Mouse (Mus musculus) C2C12 (cell line): Measurements from ENCODE around the gene Socs3.

Experiments
- CEBPB ChIP-seq: IDR thresholded peaks from one replicate; pipeline ENCODE4 v1.6.1; 2011; ENCODE audit warnings: low read depth, mild to moderate bottlenecking, control low read depth, moderate library complexity
- CTCF ChIP-seq: IDR thresholded peaks from one replicate; pipeline ENCODE4 v1.5.1; 2011; ENCODE audit not compliant: control insufficient read depth, insufficient read depth, insufficient read length
- FOSL1 ChIP-seq: IDR thresholded peaks from one replicate; pipeline ENCODE4 v1.8.0; 2011; ENCODE audit warnings: mild to moderate bottlenecking, low read length; ENCODE audit not compliant: poor library complexity, insufficient read depth, severe bottlenecking
- MAX ChIP-seq: IDR thresholded peaks from one replicate; pipeline ENCODE4 v1.6.1; 2011; ENCODE audit warnings: mild to moderate bottlenecking, control low read depth
- MYOD1 ChIP-seq: IDR thresholded peaks from one replicate; pipeline ENCODE4 v1.6.1; 2011; ENCODE audit warnings: low read depth; ENCODE audit not compliant: control insufficient read depth, insufficient read length
- MYOG ChIP-seq: IDR thresholded peaks from one replicate; pipeline ENCODE4 v1.6.1; 2011; ENCODE audit not compliant: control insufficient read depth, insufficient read length; ENCODE audit errors: extremely low read depth
- USF1 ChIP-seq: IDR thresholded peaks from one replicate; pipeline ENCODE4 v1.6.1; 2011; ENCODE audit warnings: low read depth, mild to moderate bottlenecking, control low read depth, moderate library complexity

DNA sequence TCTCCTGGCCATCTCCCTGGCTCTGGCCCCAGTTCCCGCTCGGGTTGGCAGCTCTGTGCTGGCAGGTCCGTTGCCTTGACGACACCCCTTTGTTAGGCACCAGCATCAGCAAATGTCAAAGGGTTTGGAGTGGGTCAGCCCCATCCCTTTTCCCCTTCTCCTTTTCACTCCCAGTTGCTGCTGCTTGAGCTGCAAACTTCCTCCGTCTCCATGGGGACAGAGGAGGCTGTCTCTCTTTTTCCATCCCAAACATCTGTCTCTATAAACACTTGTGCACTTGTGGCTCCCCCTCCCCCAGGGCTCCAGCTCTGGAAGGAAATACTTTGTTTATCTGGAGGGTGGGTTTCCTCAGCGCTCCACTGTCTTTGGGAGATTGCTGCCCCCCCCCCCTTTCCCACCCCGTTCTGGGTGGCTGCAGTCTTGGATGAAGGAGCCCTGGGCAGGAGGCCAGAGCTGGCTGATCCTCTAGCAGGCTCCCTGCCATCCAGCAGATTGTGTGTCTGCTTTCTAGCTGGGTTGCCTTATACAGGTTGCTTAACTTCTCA, 30.0 kb downstream of the Socs3 start:
- no peak for TF ChIP-seq CTCF
- no peak for TF ChIP-seq MYOD1
- TF ChIP-seq MAX, result no peak
- no peak for TF ChIP-seq CEBPB
- no peak for TF ChIP-seq FOSL1
- no peak for TF ChIP-seq USF1
- no peak for TF ChIP-seq MYOG
